Mouse (Mus musculus): ENCODE data around the gene Actl11.

Actl11 gene

GRCm38 (mm10) chr9:107961881-107962280, 33.6 kb downstream of the Actl11 start:
- DNase-seq (ENCODE audit: low spot score): peak; percentile 59

DNA sequence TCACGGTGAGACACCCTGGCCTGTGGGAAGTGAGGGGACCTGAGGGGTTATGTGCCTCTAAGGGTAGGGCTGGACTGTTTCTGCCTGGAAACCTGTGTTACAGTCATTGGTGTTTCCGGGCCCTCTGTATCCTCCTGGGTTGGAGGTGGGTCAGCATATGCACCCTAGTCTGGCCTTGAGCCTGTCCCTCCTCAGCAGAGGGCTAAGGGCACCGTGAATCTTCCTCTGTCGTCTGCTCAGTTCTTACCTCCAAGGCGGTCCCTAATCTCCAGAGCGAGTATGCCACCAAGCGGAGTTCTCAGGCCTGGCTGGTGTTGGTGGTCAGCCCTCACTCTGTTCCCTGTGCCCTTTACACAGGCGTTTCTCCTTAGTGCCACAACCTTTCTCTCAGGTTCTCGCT, 34.6 kb downstream of the Actl11 start:
- no peak for DNase-seq (ENCODE audit: low spot score)

- peak; percentile 94 for DNase-seq (ENCODE audit: low spot score)
Observed at GRCm38 (mm10) chr9:107963700-107964099, 35.4 kb downstream of the Actl11 start.

DNA sequence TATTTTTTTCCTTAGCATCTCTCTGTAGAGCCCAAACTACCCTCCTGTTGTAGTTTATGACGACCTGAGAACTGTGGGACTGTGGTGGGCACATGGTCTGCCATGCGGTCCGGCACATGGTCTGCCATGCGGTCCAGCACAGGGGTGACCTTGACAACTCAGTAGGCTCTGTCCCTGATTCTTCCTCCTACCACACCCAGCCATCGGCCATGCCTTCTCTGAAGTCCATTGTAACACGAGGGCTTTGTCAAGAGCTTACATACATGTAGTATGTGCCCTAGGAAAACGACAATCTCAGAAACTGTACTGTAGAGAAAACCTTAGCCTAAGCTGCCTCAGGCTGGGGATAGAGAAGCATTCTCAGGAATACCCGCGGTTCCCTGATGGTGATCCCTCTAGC, 36.4 kb downstream of the Actl11 start:
- no peak for DNase-seq (ENCODE audit: low spot score)

- DNase-seq (ENCODE audit: low spot score): no peak
Observed at GRCm38 (mm10) chr9:107966676-107967075, 38.4 kb downstream of the Actl11 start.

DNA sequence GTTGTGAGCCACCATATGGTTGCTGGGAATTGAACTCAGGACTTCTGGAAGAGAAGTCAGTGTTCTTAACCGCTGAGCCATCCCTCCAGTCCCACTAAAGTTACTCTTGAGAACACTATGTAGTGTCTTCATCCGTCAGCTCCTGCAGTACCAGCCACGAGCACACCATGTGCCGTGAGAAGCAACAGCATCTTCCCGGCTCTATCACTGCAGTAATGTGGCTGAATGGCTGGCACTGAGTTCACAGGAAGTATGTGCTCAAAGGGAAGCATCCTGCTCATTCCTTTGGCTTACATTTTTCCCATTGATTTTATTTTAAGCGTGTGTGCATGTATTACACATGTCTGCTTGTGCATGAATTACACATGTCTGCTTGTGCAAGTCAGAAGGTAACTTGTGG, 39.2 kb downstream of the Actl11 start:
- DNase-seq (ENCODE audit: low spot score): no peak

DNA sequence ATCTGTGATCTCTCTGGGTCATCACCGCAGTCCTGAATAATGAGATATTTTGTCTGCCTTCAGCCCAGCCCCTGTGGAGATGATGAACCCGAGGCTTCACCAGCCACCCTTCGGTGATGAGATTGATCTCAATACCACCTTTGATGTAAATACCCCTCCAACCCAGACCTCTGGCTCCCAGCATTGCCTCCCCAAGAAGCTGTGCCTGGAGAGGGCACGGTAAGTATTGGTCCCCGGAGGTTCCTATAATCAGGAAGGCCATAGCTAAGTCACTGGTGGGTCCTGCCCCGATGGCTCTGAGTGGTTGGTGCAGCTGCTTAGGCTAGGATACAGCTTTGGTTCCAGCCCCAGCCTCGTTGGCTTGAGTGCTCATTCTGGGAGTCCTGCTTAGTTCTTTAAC, 40.3 kb downstream of the Actl11 start:
- DNase-seq (ENCODE audit: low spot score): no peak

DNA sequence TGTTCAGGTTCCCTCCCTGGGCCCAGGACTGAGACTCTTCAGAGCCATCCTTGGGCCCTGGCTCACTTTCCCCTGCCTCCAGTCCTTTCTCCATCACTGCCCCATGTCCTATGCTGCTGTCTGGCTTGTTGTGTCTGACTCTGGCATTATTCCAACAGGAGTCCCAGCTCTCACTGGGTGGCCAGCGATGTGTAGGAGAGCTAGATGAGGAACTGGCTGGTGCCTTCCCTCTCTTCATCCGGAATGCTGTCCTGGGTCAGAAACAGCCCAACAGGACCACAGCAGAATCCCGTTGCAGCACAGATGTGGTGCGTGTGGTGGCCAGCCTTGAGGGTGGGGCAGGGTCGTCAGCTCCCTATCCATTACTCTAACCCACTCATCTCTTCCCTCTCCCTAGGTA, 42.0 kb downstream of the Actl11 start:
- no peak for DNase-seq (ENCODE audit: low spot score)

- DNase-seq (ENCODE audit: low spot score): peak; percentile 18
Observed at GRCm38 (mm10) chr9:107971690-107972541, 43.6 kb downstream of the Actl11 start.

- DNase-seq (ENCODE audit: low spot score): no peak
Observed at GRCm38 (mm10) chr9:107974491-107975171, 46.4 kb downstream of the Actl11 start.

DNA sequence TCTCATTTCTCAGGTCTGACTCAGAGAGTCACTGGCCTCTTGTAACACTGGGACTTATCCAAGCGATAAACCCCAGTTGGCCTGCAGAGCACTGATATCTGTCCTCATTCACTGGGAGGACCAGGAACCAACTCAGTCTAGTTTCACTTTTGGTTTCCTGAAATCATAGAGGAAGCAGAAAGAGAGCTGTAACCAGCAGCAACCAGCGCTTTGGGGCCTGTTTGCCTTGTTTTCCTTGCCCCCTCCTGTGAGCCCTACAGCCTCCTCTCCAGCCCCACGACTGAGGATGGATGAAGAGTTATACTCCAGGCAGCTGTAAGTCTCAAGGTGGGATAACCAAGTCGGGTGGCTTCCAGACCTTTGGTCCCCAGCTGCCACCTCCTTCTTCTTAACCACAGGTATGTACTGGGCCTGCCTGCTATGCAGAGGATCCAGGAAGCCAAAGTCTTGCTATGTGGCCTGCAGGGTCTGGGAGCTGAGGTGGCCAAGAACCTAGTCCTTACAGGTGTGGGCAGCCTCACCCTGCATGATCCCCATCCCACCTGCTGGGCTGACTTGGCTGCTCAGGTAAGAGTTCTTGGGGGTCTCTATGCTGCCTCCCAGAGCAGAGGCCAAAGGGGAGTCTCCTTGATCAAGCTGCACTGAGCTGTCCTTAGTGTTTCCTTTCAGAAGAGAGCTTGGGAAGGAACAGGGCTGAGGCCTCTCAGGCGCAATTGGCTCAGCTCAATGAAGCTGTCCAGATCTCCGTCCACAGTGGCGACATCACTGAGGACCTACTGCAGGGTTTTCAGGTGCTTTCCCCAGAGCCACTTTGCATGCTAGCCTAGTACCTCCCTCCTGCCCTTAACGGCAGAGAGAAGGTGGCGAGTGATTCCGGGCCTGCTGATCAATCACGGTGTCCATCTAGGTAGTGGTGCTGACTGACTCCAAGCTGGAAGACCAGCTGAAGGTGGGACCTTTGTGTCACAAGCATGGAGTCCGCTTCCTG, 47.4 kb downstream of the Actl11 start, which contains the start of gene Uba7:
Gene Uba7 (plus strand): TSS at position 107 of the 988 bp plus-strand sequence.
- DNase-seq (ENCODE audit: low spot score): peak; percentile 76

DNA sequence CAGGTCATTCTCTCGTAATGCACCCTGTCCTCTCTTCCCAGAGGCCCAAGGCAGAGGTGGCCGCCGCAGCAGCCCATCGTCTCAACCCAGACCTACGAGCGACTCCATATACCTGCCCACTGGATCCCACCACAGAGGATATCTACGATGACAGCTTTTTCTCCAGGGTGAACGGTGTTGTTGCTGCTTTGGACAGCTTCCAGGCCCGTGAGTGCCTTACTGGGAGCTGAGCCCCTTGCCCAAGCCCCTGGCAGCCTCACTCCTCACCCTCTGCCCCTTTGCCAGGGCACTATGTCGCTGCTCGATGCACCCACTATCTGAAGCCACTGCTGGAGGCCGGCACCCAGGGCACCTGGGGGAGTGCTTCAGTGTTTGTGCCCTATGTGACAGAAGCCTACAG, 50.5 kb downstream of the Actl11 start:
- no peak for DNase-seq (ENCODE audit: low spot score)

All from adipocyte (in vitro differentiated cells).